Mouse (Mus musculus): ENCODE results near the gene 4933415A04Rik.

4933415A04Rik gene

DNA sequence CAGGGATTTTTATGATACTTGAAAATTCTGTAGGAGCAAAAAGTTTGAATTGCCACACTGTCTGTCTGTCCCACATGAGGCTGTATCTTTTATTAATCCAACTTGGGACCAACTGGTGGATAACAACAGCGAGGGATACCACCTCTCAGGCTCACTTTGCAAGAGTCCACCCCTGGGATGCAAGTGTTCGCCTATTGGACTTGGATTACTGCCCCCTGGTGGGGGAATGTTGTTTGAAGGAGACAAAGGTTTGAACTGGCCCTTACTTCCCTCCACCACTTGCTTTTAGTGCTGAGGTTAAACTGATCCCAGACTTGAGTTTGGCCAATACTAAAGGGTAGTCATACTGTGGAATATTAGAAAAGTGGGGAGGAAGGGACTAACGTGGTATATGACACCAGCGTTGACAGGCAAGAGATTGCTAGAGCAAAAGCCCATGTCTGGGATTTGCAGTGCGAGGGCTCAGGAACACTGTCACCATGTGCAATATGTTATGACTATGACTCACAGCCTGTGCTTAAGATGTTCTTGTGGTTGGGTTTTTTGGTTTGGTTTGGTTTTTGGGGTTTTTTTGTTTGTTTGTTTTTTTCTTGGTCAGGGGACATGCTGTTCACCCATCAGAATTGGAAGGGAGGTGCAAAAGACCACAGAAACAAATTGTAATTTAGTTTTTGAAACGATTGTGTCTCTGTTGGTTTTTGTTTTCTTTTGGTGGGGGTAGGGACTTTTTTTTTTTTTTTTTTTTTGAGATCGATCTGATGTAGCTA, at the start of gene 4933415A04Rik:
4933415A04Rik (plus strand) TSS at position 717 of the 767 bp plus-strand sequence.
- in situ Hi-C loops (cut with MboI, MseI) = loop anchor here (5.0 kb wide), 1 partner anchor 94 kb away; no protein-coding TSS in a partner anchor

DNA sequence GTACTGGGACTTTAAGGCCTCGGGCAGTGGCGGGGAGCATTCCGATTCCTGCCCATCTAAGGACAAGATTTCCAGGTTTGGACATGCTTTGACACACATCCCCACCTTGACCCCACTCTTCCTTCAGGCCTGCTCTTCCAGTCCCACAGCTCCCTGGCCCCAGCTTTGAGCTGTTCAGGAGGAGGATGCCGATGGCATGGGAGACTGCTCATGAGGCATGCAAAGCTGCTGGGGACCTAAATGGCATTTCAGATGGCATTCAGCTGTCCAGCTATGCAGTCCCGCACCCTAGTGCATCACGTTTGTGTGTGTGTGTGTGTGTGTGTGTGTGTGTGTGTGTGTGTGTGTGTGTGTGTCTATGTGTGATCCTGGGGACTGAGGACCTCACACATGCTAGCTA, 49.8 kb upstream of the 4933415A04Rik start:
- in situ Hi-C loops (cut with MboI, MseI) = no loop called here

DNA sequence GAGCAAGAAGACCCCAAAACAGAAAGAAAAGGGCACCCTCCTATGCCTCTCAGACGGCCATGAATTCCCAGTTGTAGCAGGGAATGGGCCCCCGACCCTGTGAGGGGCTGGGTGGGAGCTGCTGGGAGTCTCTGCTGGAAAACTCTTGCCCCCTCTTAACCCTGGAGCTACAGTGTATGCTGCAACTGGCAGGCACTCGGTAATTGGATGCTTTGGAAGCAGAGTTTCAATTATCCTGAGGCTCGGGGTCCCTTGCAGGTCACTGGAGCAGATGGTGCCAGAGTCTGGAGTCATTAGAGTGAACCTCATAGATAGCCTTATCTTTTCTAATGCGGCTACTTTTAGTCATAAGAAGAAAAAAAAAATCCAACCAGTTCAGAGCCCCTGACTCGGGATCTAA, 47.0 kb upstream of the 4933415A04Rik start:
- in situ Hi-C loops (cut with MboI, MseI) = no loop called here

DNA sequence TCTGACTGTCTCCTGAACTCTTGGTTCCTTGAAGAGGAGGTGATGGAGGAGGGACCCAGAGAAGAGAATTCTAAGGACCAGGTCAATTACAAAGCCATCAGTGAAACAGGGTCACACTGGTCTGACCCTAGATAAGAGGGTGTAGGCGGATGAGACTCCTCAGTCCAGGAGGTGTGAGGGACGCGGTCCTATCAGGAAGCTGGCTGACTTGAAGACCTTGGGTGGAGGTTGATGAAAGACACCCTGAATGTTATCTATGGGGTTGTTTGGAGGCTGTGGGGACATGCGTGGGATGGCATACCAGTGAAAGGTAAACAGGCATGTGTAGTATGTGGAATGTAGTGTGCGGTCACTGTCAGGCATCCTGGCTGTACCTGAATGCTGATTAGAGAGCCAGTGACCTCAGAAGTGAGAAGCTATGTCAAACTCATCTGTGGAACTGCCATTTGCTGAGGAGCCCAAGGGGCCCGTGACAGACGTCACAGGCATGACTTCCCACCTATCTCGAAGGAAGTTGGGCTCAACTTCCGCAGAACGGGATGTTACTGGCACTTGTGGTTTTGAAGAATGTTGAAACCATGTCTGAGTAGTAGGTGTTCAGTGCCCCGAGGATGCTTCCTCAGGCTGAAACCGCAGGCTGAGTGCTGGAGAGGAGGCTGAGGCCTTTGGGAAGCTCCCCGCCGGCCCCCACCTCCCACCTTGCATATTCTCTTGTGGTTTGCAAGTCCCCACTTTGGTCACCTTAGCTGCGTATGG, 43.0 kb upstream of the 4933415A04Rik start:
- in situ Hi-C loops (cut with MboI, MseI) = no loop called here

DNA sequence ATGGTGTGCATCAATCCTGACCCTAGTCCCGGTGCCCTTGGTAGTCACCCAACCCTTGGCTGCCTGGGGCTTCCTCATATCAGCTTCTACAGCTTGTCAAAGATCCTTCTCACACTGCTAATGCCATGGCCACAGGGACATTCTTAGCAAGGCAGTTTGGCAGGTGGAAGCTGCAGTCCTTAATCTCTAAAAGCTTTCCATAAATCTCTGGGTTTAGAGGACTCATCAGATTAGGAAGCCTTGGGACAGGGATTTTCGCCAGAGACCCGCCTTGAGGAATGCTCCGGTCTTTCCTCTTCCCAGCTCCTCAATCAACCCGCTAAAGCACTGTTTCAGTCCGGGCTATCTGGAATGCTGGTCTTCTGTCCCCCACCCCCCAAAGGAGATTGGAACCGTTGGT, 42.0 kb upstream of the 4933415A04Rik start:
- in situ Hi-C loops (cut with MboI, MseI) = no loop called here

DNA sequence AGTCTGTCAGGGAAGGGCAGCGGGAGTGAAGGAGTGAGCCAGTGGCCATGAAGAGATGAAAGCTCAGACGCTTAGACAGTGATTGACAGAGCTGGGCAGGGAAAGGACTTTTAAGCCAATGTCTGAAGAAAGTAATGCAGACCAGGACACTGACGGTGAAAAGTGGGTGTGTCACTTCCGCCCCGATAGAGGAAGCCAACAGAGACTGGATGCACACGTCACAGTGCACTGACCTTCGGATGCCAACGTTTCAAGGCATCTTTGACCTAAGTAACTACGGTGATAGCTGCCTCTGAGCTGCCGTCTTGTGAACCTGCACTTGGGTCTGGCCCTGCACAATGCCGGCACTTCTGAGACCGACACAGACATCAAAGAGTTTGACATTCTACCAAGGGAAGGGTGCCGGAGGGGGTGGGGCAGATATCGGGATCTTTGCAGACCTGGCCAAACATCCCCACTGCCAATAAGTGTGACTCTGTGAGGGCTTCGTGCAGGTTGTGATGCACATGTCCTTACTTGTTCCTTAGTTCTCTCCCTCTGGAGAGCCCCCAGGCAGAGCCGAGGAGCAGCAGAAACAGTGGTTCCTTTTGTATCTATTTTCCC, 40.9 kb upstream of the 4933415A04Rik start:
- in situ Hi-C loops (cut with MboI, MseI) = no loop called here

DNA sequence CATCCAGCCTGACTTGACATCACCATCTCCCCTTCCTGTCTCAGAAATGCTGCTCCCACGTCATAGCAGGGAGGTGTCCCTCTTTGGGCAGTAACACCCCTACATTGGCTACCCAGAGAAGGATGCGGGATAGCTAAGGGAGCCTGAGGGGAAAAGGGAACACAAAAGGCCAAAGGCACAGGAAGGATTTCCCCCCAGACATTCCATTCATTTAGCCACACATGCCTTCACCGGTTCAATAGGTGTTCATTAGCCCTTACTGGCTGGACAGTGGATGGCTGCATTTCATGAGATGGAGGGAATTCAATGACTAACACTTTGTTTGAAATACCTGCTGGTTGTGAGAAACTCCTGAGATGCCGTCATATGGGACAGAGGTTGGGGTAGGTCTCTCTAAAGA, 40.2 kb upstream of the 4933415A04Rik start:
- in situ Hi-C loops (cut with MboI, MseI) = no loop called here

DNA sequence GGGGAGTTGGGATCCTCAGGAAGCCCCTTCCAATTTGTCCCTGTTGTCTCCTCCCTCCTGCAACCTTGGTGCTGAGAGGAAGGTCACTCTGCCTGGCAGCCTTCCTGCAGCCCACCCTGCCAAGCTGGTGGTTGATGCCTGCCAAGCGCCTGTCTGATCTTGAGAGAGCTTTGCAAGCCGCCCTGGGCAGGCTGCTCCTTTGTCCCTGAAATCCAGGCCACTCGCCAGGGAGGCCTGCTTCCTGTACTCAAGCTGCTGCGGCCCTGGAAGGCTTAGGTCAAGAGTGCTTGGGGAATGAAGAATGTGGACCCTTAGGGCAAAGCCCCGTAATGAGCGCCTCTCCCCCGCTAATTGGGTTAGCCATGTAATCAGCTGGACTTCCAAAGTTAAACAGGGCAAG, 38.7 kb upstream of the 4933415A04Rik start:
- in situ Hi-C loops (cut with MboI, MseI) = no loop called here

DNA sequence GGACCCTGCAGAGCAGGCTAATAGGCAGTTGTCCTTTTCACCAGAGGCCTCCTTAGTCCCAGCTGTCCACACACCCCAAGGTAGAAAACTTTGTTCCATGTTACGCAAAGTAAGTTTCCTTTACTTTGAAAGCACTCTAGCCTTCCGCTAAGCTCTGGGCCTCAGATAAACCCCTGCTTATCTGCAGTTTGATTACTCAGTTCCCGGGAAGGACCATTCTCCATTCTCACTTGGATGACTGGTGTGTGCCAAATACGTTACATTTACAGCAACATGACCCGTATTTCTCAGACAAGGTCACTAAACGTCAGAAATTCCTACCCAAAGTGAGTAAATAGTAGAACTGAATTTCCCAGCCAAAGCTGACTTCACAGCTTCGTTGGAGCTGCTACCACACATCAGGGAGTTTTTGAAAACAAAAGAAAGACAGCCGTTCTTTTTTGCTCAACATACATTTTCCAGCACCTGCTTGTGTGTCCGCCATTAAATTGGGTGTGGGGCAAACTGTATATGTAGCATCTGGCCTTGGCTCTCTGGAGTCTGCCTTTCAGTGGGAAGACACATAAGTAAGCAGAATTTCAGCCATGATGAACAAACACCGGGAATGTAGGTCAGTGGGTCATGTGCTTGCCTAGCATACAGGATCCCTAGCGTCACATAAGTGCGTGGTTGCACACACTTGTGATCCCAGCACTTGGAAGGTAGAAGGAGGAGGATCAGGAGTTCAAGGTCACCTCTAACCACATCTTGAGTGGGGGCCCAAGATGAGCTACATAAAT, 38.0 kb upstream of the 4933415A04Rik start:
- in situ Hi-C loops (cut with MboI, MseI) = no loop called here

DNA sequence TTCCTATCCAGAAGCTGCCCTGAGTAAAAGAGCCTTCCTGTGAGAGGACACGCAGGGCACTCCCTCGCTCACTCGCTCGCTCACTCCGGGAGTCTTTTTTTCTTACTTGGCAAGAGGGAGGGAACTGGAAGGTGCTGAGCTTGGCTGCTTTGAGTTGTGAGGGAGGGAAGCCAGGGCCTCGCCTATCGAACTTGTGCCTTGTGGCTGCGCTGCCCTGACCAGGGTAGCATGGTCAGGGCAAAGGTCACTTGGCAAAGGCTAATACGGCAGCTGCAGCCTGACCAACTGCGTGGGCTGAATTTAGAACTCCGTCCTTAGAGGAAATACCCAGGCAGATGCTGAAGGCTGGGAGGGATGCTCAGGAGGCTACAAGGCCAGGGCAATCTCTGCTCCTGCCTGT, 37.1 kb upstream of the 4933415A04Rik start:
- in situ Hi-C loops (cut with MboI, MseI) = no loop called here

DNA sequence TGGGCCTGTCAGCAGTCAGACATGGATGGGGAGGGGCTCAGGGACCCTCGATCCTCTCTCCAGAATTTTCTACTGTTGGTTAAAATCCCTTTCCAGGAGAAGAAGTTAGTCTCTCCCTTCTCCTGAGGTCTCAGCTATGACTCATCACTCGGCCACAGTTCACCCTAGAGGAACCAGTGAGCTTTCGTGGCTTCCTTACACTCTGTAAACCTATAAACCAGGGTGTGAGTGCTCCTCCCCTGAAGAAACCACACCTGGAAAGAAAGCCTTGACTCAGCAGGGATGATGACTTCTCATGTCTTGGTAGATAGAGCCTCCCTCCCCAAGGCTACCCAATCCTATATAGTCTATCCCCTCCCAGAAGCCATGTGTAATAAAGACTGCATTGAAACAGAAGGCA, 35.1 kb upstream of the 4933415A04Rik start:
- in situ Hi-C loops (cut with MboI, MseI) = no loop called here

DNA sequence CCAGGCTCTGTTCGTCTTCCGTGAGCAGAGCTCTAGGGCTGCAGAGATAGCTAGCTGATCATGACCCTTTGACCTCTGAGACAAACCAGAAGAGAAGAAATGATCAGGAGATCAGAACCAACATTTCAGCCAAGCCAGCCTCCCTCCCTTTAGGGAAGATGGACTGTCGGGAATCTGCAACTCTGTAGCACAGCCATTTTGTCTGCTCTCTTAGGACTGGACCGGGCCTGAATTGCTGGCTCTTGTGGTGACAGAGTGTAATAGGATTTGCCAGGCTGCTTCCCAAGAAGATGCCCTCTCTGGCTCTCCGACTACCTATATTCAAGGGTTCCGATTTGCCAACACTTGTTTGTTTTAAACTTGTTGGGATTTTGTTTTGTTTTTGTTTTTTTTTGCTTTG, 34.2 kb upstream of the 4933415A04Rik start:
- in situ Hi-C loops (cut with MboI, MseI) = no loop called here

DNA sequence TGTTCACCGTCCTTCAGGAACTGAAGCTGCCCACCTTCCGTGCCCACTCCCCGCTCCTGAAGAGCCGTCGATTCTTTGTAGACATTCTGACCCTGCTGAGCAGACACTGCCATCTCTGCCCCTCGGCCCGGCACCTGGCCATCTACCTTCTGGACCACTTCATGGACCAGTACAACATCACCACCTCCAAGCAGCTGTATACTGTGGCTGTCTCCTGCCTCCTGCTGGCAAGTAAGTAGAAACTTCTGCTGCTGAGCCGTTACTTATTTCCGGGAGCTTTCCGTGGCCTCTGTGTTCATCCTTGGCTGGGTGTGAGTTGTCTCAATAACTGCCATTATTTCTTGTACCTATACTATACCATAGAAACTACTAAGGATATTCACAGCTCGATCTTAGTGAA, 30.3 kb upstream of the 4933415A04Rik start:
- in situ Hi-C loops (cut with MboI, MseI) = no loop called here

DNA sequence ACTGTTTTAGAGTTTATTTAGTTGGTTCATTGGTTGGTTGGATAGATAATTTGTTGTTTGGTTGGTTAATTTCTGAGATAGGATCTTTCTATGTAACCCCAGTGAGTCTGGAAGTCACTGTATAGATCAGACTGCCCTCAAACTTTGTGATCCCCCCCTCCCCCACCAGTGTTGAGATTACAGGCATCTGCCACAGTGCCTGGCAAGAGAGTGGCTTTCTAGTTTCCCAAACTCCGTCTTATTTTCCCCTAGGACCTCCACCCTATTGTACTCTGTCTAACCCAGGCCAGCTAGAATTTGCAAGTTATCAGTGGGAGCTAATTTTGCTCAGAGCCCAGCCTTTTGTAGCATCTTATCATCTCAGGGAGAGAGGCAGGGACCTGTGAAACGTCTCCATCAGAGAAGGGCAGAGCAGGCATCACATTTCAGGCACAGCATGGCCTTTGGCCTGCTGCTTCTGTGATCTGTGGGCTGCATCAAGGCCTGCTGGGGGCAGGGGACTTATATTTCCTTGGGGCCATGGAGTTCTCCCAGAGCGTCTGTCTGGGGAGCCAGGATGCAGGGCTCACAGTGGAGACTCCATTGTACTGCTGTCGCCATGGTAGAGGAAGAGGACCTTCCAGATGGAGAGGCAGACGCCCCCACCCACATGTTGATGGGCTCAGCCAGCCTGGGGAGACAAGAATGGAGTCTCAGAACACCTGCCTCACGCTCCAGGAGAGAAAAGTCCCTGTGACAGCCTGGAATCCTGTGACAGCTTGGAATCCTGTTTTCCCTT, 27.1 kb upstream of the 4933415A04Rik start:
- in situ Hi-C loops (cut with MboI, MseI) = no loop called here

DNA sequence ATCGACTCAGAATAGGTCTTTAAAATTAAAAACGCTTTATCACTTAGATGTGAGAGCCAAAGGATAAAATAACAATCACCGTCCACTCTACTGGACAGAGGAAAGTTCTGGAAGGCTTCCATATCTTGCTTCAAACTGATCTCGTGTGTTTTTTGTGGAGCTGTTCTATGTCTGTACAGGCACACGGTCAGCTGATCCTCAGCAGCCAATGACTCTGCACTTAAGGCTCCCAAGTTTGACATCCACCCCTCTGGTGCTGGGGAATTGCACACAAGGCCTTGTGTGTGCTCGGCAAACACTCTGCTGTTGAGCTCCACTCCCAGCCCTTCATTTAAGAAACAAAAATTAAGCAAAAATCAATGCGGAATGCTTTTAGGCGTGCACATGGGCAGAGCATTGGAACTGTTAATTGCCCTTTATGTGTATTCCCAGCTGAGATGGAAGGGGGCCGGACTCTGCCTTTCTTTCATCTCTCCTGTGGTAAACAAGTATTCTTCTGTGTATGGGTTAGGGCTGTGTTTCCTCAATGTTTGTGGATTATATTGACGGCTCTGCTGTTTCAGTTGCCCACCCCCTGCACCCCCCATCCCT, 23.1 kb upstream of the 4933415A04Rik start:
- in situ Hi-C loops (cut with MboI, MseI) = no loop called here

DNA sequence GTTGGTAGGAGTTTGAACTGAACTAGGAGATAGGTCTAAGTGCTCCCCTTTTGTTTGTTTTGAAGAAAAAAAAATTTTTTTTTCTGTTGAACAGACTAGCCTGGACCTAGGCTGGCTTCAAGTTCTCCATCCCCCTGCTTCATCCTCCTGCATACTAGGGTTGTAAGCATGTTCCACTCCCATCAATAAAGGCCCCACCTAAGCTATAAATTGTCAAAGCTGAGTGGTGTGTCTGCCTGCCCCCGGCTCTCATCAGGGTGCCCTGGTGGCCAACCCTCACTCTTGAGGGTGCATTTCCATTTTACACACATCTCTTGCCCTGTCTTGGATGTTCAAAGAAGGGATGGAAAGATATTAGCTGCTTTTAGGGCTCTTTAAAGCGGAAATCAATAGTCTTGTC, 21.4 kb upstream of the 4933415A04Rik start:
- in situ Hi-C loops (cut with MboI, MseI) = no loop called here

DNA sequence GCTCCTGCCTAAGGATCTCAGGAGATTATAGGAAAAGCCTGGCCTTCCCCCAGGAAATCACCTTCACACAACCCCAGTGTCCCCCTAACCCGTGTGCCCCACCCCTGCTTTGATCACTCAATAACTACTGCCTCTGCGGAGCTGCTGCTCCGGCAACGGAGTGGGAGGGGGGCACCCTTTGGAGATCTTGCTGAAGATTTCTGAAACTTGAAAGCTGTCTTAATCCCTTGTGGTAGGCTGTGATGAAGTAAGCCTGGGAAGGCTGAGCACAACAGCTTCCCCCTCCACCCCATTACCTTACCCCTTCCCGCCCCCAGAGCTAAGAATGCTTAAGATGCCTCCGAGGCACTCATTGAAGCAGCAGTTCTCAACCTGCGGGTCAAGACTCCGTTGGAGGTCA, 21.0 kb upstream of the 4933415A04Rik start:
- in situ Hi-C loops (cut with MboI, MseI) = no loop called here

DNA sequence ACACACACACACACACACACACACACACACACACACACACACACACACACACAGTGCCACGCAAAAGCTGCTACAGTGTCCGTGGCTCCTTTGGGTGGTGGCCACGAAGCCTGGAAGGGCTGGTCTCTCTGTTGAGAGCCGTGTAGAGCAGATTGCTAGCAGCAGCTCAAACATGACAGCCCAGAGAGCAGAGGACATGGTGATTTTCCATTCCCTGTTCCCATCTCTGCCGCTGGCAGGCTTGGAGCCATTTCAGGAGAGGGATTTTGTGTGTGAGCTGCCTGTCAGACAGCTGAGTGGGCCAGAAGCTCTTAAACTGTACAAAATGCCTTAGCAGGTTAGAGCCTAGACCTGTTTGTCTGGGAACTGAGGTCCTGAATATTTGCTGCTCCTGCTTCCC, 20.1 kb upstream of the 4933415A04Rik start:
- in situ Hi-C loops (cut with MboI, MseI) = no loop called here

DNA sequence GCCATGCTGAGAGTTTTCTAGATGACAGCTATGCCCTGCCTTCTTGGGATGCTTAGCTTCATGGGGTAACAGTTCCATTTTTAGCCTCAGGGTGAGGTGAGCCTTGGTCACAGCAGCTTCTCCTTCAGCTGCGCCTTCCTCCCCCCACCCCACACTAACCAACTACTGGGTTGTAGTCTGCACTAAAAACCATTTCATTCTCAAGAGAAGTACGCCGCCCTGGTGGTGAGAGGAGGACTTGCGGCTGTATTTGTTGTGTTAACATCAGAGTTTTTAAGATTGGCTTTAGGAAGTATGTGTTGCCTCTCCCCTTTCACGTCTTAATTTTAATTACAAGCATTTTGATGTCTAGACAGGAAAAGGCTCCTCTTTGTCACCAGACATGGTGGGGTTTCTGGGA, 18.6 kb upstream of the 4933415A04Rik start:
- in situ Hi-C loops (cut with MboI, MseI) = no loop called here

DNA sequence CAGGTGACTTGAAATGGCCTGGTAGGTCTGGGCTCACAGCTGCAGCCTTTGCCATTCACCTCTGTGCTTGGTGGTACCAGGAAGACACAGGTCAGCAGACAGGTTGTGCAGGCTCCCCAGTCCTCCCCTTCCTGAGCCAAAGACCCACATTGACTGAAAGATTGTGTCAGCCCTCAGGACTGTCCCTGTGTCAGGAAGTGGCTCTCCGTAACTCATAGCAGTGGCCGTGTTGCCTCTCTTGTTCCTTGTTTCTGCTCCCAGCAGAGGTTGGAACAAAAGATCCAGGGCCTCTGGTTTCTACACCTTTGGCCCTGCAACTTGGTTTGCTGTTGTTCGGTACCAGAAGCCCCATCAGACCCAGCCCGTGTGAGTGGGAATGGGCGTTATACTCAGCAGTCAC, 17.7 kb upstream of the 4933415A04Rik start:
- in situ Hi-C loops (cut with MboI, MseI) = no loop called here

DNA sequence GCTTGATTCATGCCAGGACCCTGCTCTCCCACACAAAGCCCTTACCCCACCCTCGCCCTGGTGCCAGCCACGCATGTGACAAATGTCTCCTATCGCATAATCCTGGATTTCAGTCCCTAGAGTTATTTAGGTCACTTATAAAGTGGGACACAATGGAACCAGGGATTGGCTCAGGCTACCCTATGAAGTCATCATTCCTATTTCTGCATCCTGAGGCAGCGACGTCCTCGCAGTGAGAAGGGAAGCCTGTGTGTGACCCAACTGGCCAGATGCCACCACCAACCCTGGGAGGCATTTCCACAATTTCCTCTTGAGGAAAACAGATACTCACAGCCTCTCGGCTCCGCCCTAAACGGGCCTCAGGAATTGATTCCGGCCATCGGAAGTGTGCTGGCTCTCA, 17.2 kb upstream of the 4933415A04Rik start:
- in situ Hi-C loops (cut with MboI, MseI) = no loop called here
